In genomic region chr5:62581699-62582098, GRCm38 (mm10) we compare ENCODE assay signal across 20 mouse cellular contexts.
A peak's percentile ranks its signal among the peaks of the same experiment; 100 is the strongest.
DNase-seq lines count a peak whose midpoint lies in the region; ATAC-seq and TF ChIP-seq lines count a peak whose summit lies in the region.
"Had no signal": no experiment of that assay in that cellular context is flagged by ENCODE, and none has a peak within 500 bp of the region (broad histone marks: within the 10 kb centered on the region; RNA-seq: fewer than 3 reads in every experiment).

No protein-coding gene starts in this region.

- peak; percentile 88 for ATAC-seq in forebrain, embryonic 14.5 days
- ATAC-seq in forebrain, postnatal 0 days = no peak
- ATAC-seq in erythroblast, adult 5-6 weeks (replicated peaks; ENCODE audit: low FRiP score, poor library complexity, severe bottlenecking) = no peak
- ATAC-seq: hindbrain, embryonic 16.5 days; inflammation-experienced regulatory T-cells, adult 6 months; intestine, postnatal 0 days had no signal

- H3K36me3 ChIP-seq in forebrain, embryonic 14.5 days (ENCODE audit: control insufficient read depth, insufficient read depth, low read length) = no peaks in the 10 kb centered on the region
- H3K36me3 ChIP-seq in forebrain, postnatal 0 days (ENCODE audit: insufficient read depth) = no peaks in the 10 kb centered on the region
- H3K36me3 ChIP-seq: embryonic facial prominence, embryonic 13.5 days; heart, embryonic 13.5 days; hindbrain, embryonic 12.5 days had no signal

- H3K4me3 ChIP-seq in forebrain, embryonic 14.5 days (ENCODE audit: low read depth, low read length) = no peak overlapping the region
- no peak overlapping the region for H3K4me3 ChIP-seq in forebrain, postnatal 0 days (ENCODE audit: low read depth, low read length)
- H3K4me3 ChIP-seq: embryonic facial prominence, embryonic 13.5 days; heart, embryonic 13.5 days; hindbrain, embryonic 12.5 days had no signal

- 15% methylated on average over 3 of the region's 3 CpGs for whole genome bisulfite sequencing in forebrain, embryonic 14.5 days
- WGBS in forebrain, postnatal 0 days = 25% methylated on average over 3 of the region's 3 CpGs

- TF ChIP-seq CTCF in forebrain, postnatal 0 days (IDR thresholded peaks at IDR 0.05; ENCODE audit: low read depth) = no peak

- no peak overlapping the region for H3K4me2 ChIP-seq in forebrain, embryonic 14.5 days (ENCODE audit: low read length)
- H3K4me2 ChIP-seq in forebrain, postnatal 0 days (ENCODE audit: low read depth) = no peak overlapping the region
- H3K4me2 ChIP-seq: embryonic facial prominence, embryonic 13.5 days; heart, embryonic 13.5 days; hindbrain, embryonic 12.5 days had no signal

- H3K4me1 ChIP-seq in forebrain, embryonic 14.5 days (ENCODE audit: control insufficient read depth, insufficient read depth, low read length) = peaks cover 4% of the 10 kb centered on the region; the same call in 1 of the 2 replicates
- H3K4me1 ChIP-seq in forebrain, postnatal 0 days (ENCODE audit: insufficient read depth) = no peaks in the 10 kb centered on the region
- H3K4me1 ChIP-seq: embryonic facial prominence, embryonic 13.5 days; heart, embryonic 13.5 days; hindbrain, embryonic 12.5 days had no signal

- H3K9me3 ChIP-seq in forebrain, embryonic 14.5 days (replicated peaks; ENCODE audit: control insufficient read depth, low read length) = no peaks in the 10 kb centered on the region
- H3K9me3 ChIP-seq in forebrain, postnatal 0 days (ENCODE audit: low read length) = no peaks in the 10 kb centered on the region
- H3K9me3 ChIP-seq: embryonic facial prominence, embryonic 13.5 days; heart, embryonic 13.5 days; hindbrain, embryonic 12.5 days had no signal

- H3K9ac ChIP-seq in forebrain, embryonic 14.5 days (ENCODE audit: low read length) = no peak overlapping the region
- H3K9ac ChIP-seq in forebrain, postnatal 0 days = no peak overlapping the region
- H3K9ac ChIP-seq: embryonic facial prominence, embryonic 13.5 days; heart, embryonic 13.5 days; hindbrain, embryonic 12.5 days had no signal

- DNase-seq in layer of hippocampus, adult 11-12 months (ENCODE audit: low spot score) = peak; percentile 11
- DNase-seq in layer of hippocampus, postnatal 10 days (ENCODE audit: low spot score in 2 of 2) = no peak
- peak; percentile 86 for DNase-seq in forebrain, embryonic 14.5 days (ENCODE audit: low spot score)
- DNase-seq in forebrain, postnatal 0 days = peak; percentile 38
- no peak for DNase-seq in thymus, postnatal 4 days
- DNase-seq in kidney, postnatal 36 days = no peak
- DNase-seq: adrenal gland, adult 2 months; adrenal gland, postnatal 25 days; cerebellum, adult 11 months; cerebellum, adult 8-10 months; cerebellum, postnatal 36 days; gastrocnemius, postnatal 14 days; heart, postnatal 36 days had no signal

- H3K27ac ChIP-seq in forebrain, embryonic 14.5 days (ENCODE audit: low read depth, low read length) = no peak overlapping the region
- no peak overlapping the region for H3K27ac ChIP-seq in forebrain, postnatal 0 days (ENCODE audit: low read depth, low read length)
- H3K27ac ChIP-seq: embryonic facial prominence, embryonic 13.5 days; heart, embryonic 13.5 days; hindbrain, embryonic 12.5 days had no signal

- H3K27me3 ChIP-seq in forebrain, embryonic 14.5 days (replicated peaks; ENCODE audit: control insufficient read depth, insufficient read depth, low read length) = no peaks in the 10 kb centered on the region
- H3K27me3 ChIP-seq in forebrain, postnatal 0 days (ENCODE audit: insufficient read depth, low read length) = no peaks in the 10 kb centered on the region
- H3K27me3 ChIP-seq: embryonic facial prominence, embryonic 13.5 days; heart, embryonic 13.5 days; hindbrain, embryonic 12.5 days had no signal

Comparison
In these comparisons a context has a peak if more than half of its experiments do, and no peak if none do; other contexts are left out.
1. DNase-seq: peak in layer of hippocampus, adult 11-12 months (single experiment), forebrain, embryonic 14.5 days (single experiment) and forebrain, postnatal 0 days (single experiment); none in layer of hippocampus, postnatal 10 days (0 of 2), thymus, postnatal 4 days (single experiment) and kidney, postnatal 36 days (0 of 2).